ENCODE assay signal across 23 mouse cellular contexts in the genomic region with DNA sequence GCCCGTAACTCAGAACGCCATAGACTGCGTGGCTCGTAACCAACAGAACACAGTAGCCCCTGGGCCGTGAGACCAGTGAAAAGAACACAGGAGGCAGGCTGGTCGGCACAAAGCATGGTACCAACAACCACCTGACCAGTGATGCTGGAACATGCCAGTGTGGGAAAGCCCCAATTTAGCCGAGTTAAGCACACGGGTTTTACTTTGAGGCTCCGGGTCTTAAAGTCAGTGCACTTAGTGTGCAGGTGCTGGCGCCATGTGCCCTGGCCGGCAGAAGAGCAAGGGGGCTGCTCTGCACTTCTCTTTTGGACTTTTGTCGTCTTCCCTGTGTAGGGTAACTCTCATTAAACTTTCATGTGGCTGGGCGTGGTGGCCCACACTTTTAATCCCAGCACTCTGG. TPM values are rescaled to one million over a fixed set of nuclear protein-coding genes. Genes with fewer than 3 reads are reported as not detected.
"Had no signal": no experiment of that assay in that cellular context is flagged by ENCODE, and none has a peak within 500 bp of the region (broad histone marks: within the 10 kb centered on the region; RNA-seq: fewer than 3 reads in every experiment).

No protein-coding gene starts in this region.

- DNase-seq: liver, postnatal 0 days; lung, adult 2 months; lung, postnatal 14 days; lung, postnatal 4 days; midbrain, embryonic 14.5 days; retina, postnatal 1 day; right cerebral cortex, adult 18-20 months; thymus, adult 2 months; thymus, postnatal 25 days; thymus, postnatal 4 days had no signal

- ATAC-seq: liver, postnatal 0 days; lung, postnatal 0 days; midbrain, embryonic 16.5 days had no signal

- H3K9me3 ChIP-seq: lung, embryonic 15.5 days; midbrain, embryonic 10.5 days; midbrain, embryonic 12.5 days; neural tube, embryonic 13.5 days; neural tube, embryonic 15.5 days; stomach, embryonic 15.5 days had no signal

- H3K27ac ChIP-seq: lung, embryonic 15.5 days; midbrain, embryonic 10.5 days; midbrain, embryonic 12.5 days; neural tube, embryonic 13.5 days; neural tube, embryonic 15.5 days; stomach, embryonic 15.5 days; stomach, postnatal 0 days had no signal

- H3K9ac ChIP-seq: liver, postnatal 0 days; lung, embryonic 15.5 days; midbrain, embryonic 12.5 days; neural tube, embryonic 13.5 days; neural tube, embryonic 15.5 days; stomach, embryonic 15.5 days had no signal

- H3K4me3 ChIP-seq: lung, embryonic 15.5 days; midbrain, embryonic 10.5 days; midbrain, embryonic 12.5 days; myocyte; neural tube, embryonic 13.5 days; neural tube, embryonic 15.5 days; stomach, embryonic 15.5 days had no signal

- H3K36me3 ChIP-seq: lung, embryonic 15.5 days; midbrain, embryonic 12.5 days; stomach, embryonic 15.5 days had no signal

- H3K4me2 ChIP-seq: lung, embryonic 15.5 days; midbrain, embryonic 12.5 days; neural tube, embryonic 13.5 days; neural tube, embryonic 15.5 days; stomach, embryonic 15.5 days had no signal

RNA-seq across cellular contexts. Expression of gene Gpr153, which starts 4.1 kb away (rescaled TPM):
- total RNA-seq: megakaryocyte-erythroid progenitor cell, adult 5-6 weeks had no signal

RNA-seq across cellular contexts. Expression of gene Hes3, which starts 21.5 kb away (rescaled TPM):
- total RNA-seq: megakaryocyte, adult 5-6 weeks; megakaryocyte-erythroid progenitor cell, adult 5-6 weeks had no signal
- polyA plus RNA-seq: liver, postnatal 0 days; lung, adult 2 months; lung, embryonic 15.5 days; lung, postnatal 0 days; stomach, embryonic 15.5 days; stomach, postnatal 0 days; urinary bladder, adult 2 months had no signal

RNA-seq across cellular contexts. Expression of gene Rnf207, which starts 48.8 kb away (rescaled TPM):
- total RNA-seq: megakaryocyte, adult 5-6 weeks; megakaryocyte-erythroid progenitor cell, adult 5-6 weeks had no signal
